Mouse (Mus musculus) lung, postnatal 36 days (tissue): ENCODE data around the gene Cyp2c37.
"Not testable (repeated sequence)": the region's sequence is repeated elsewhere in the genome, so short reads cannot be mapped to it uniquely, and the experiment has no call there.

Experiments used
- DNase-seq: peaks from one replicate; pipeline ENCODE4 v3.0.0; 2022; ENCODE audit warnings: mixed read lengths

The Cyp2c37 gene

GRCm38 (mm10) chr19:39992140-39992539 is at the start of gene Cyp2c37:
TSS of gene Cyp2c37 (plus strand) at chr19:39992424.
- DNase-seq, result not testable (repeated sequence)

DNA sequence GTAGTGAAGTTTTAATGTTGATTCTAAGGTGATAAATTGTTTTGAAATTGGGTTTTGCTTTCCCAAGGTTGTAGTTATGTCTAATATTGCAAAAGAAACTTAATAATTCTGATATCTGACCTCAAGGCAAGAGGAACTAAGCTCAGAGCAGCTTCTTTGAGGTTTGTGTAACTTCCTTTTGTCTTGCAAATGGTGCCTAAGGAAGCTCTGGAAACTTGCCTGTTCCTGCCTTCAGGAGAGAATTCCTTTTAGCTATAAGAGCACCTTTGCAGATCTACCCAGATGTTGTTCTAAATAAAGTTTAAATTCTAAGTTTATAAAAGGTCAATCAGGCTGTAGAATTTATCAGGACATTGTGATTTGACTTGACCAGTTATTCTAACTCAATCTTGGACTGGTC is 31.4 kb upstream of the Cyp2c37 start:
- not testable (repeated sequence) for DNase-seq

DNA sequence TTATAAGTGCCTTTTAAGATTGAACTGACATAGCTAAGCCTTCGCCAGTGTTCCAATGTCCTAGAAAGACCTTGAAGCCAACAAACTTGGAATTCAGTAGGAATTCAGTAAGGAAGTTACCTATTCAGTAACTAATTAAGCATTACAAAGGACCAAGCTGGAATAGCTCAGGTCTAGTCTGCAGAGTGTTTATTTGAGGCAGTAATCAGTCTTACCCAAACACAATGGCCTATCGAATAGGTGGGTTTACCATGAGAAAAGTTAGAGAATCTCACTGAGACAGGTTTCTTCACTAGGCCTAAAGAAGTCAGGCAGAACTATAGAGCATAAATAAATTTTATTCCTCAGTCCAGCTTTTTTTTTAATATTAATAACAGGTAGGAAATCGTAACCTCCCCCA is 21.1 kb upstream of the Cyp2c37 start:
- DNase-seq, result not testable (repeated sequence)

- no peak for DNase-seq
Observed at GRCm38 (mm10) chr19:39989471-39989870, 2.8 kb upstream of the Cyp2c37 start.
